Mouse (Mus musculus) liver, adult 2 months (tissue): ENCODE results near the gene Vasn.

ENCODE experiments used
- CTCF ChIP-seq: fragments of 200-500 bp; IDR thresholded peaks from 2 replicates; pipeline ENCODE4 v1.5.1; 2011; ENCODE audit warnings: low read depth, low read length, control low read depth
- POLR2A ChIP-seq: fragments of 200-500 bp; IDR thresholded peaks from 2 replicates; pipeline ENCODE4 v1.6.1; 2011; ENCODE audit warnings: low read length, control low read depth; ENCODE audit not compliant: insufficient read depth; ENCODE audit errors: extremely low read depth

GRCm38 (mm10) chr16:4629950-4630349, 9.8 kb upstream of the Vasn start:
- TF ChIP-seq POLR2A = no peak
- peak; percentile 99 for TF ChIP-seq CTCF
